Mouse (Mus musculus) forebrain, embryonic 14.5 days (tissue): ENCODE measurements around the gene Gpx6. TPM values are rescaled to one million over a fixed set of nuclear protein-coding genes. Genes with fewer than 3 reads are reported as not detected.

Experiments
- ATAC-seq: fragments of 200-750 bp; cut with Nextera tagmentation; 2 replicates; pipeline ENCODE4 v1.8.0; 2017; ENCODE audit warnings: mild to moderate bottlenecking, moderate library complexity
- DNase-seq: peaks from one replicate; pipeline ENCODE4 v3.0.0-alpha.2; 2015; ENCODE audit warnings: low spot score
- H3K27ac ChIP-seq: fragments of 300-500 bp; sonication (generic); 2 replicates; pipeline ENCODE4 v1.5.1; 2014; ENCODE audit warnings: low read depth, mild to moderate bottlenecking, control low read depth, low read length, moderate library complexity
- H3K27me3 ChIP-seq: fragments of 300-500 bp; sonication (generic); replicated peaks from 2 replicates; pipeline ENCODE4 v1.6.1; 2014; ENCODE audit warnings: low read length, control low read depth, mixed read lengths; ENCODE audit not compliant: control insufficient read depth, insufficient read depth
- H3K36me3 ChIP-seq: fragments of 300-500 bp; sonication (generic); 2 replicates; pipeline ENCODE4 v1.6.1; 2014; ENCODE audit warnings: low read length, control low read depth; ENCODE audit not compliant: control insufficient read depth, insufficient read depth
- H3K4me1 ChIP-seq: fragments of 300-500 bp; sonication (generic); 2 replicates; pipeline ENCODE4 v1.6.1; 2014; ENCODE audit warnings: antibody characterized with exemption, low read length, control low read depth; ENCODE audit not compliant: control insufficient read depth, insufficient read depth
- H3K4me2 ChIP-seq: fragments of 300-500 bp; sonication (generic); 2 replicates; pipeline ENCODE4 v1.6.1; 2014; ENCODE audit warnings: mild to moderate bottlenecking, control low read depth, low read length
- H3K4me3 ChIP-seq: fragments of 300-500 bp; sonication (generic); 2 replicates; pipeline ENCODE4 v1.5.1; 2014; ENCODE audit warnings: low read depth, low read length, control low read depth
- H3K9ac ChIP-seq: fragments of 300-500 bp; sonication (generic); 2 replicates; pipeline ENCODE4 v1.6.1; 2014; ENCODE audit warnings: mild to moderate bottlenecking, low read length, control low read depth, moderate library complexity
- H3K9me3 ChIP-seq: fragments of 300-500 bp; sonication (generic); replicated peaks from 2 replicates; pipeline ENCODE4 v1.6.1; 2016; ENCODE audit warnings: low read length, control low read depth, mixed read lengths; ENCODE audit not compliant: control insufficient read depth
- WGBS: fragments of 180-500 bp; shearing (Covaris S2); extraction: QIAGEN DNeasy Blood & Tissue Kit; methylation state at CpG from one replicate; pipeline ENCODE4 v1.1.7; 2014; 5-methylcytosine and 5-hydroxymethylcytosine counted together
- polyA plus RNA-seq: library from polyadenylated mRNA; unstranded; fragments of >200 nt; fragmentation: Nextera tagmentation; extraction: Ambion mirVana; gene quantifications from 2 replicates; pipeline ENCODE4 v1.2.1, GENCODE M21; 2014

Gpx6 gene
- polyA plus RNA-seq: not detected in 2 replicates

- DNase-seq: no peak
- Histone ChIP-seq H3K4me2 (no peak within 1 kb of the TSS), H3K4me3 (no peak within 1 kb of the TSS), H3K4me1 (no peaks in the 10 kb centered on the region), H3K9me3 (no peaks in the 10 kb centered on the region), H3K27ac (no peak within 1 kb of the TSS), H3K36me3 (no peaks in the 10 kb centered on the region), H3K27me3 (no peaks in the 10 kb centered on the region), H3K9ac (no peak within 1 kb of the TSS)
- 15% methylated on average over 3 of the region's 3 CpGs for WGBS
- 0 out of 2 replicates have a peak, but pooled peaks have one; percentile 15 for ATAC-seq
Observed at GRCm38 (mm10) chr13:21311926-21312325, at the start of gene Gpx6. TSS of gene Gpx6 (plus strand) at chr13:21312125.

DNA sequence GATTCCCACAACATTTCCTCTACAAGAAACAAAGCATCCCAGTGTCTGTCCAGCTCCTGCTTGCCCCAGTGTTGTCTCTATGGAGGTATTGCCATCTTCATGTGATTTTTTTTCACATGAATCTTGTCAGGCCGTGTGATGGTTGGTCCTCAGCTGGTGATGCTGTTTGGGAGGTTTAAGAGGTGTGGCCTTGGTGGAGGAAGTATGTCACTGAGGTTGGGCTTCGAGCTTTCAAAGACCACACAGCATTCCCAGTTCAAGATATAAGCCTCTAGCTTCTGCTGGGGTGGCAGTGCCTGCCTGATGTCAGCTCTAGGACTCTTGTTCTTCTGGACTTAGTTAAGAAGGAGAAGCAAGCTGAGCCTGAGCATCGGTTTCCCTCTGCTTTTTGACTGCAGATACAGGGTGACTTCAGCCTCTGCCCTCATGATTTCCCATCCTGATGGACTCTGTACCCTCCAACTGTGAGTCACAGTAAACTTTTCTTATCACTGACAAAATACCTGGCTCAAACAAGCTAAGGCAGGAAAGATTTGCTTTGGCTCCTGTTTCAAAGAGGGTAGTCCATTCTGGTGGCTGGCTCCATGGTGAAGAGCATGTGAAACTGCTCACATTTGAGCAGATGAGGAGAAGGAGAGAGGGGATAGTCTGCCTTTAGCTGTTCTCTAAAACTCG lies 49.0 kb upstream of the Gpx6 start:
- H3K9me3 ChIP-seq: no peaks in the 10 kb centered on the region
- no peak overlapping the region for H3K4me2 ChIP-seq
- no peak overlapping the region for H3K9ac ChIP-seq
- H3K27ac ChIP-seq: no peak overlapping the region
- 82% methylated on average over 4 of the region's 4 CpGs for WGBS
- no peak for ATAC-seq
- H3K4me1 ChIP-seq: peaks cover 2% of the 10 kb centered on the region; the same call in 1 of the 2 replicates
- no peaks in the 10 kb centered on the region for H3K27me3 ChIP-seq
- no peaks in the 10 kb centered on the region for H3K36me3 ChIP-seq
- H3K4me3 ChIP-seq: no peak overlapping the region
- no peak for DNase-seq

GRCm38 (mm10) chr13:21263910-21264309 lies 48.0 kb upstream of the Gpx6 start:
- H3K4me2 ChIP-seq: peak overlapping the region; percentile 42
- H3K9ac ChIP-seq: peak overlapping the region; percentile 29; the same call in 1 of the 2 replicates
- DNase-seq (peak; percentile 22), ATAC-seq (no peak)
- peak overlapping the region; percentile 28 for H3K4me3 ChIP-seq
- H3K27me3 ChIP-seq: no peaks in the 10 kb centered on the region
- no peaks in the 10 kb centered on the region for H3K9me3 ChIP-seq
- peaks cover 2% of the 10 kb centered on the region; the same call in 1 of the 2 replicates for H3K4me1 ChIP-seq
- H3K27ac ChIP-seq: no peak overlapping the region
- no peaks in the 10 kb centered on the region for H3K36me3 ChIP-seq
- WGBS: 2% methylated on average over 11 of the region's 11 CpGs

- Histone ChIP-seq H3K4me2 (peak overlapping the region; percentile 42), H3K36me3 (no peaks in the 10 kb centered on the region), H3K9ac (peak overlapping the region; percentile 29; the same call in 1 of the 2 replicates), H3K27me3 (no peaks in the 10 kb centered on the region), H3K4me1 (peaks cover 2% of the 10 kb centered on the region; the same call in 1 of the 2 replicates), H3K27ac (no peak overlapping the region), H3K9me3 (no peaks in the 10 kb centered on the region), H3K4me3 (peak overlapping the region; percentile 28)
- DNase-seq (peak; percentile 74), ATAC-seq (no peak)
- WGBS: under 1% methylated on average over 11 of the region's 11 CpGs
Observed at GRCm38 (mm10) chr13:21264366-21264765, 47.6 kb upstream of the Gpx6 start.

DNA sequence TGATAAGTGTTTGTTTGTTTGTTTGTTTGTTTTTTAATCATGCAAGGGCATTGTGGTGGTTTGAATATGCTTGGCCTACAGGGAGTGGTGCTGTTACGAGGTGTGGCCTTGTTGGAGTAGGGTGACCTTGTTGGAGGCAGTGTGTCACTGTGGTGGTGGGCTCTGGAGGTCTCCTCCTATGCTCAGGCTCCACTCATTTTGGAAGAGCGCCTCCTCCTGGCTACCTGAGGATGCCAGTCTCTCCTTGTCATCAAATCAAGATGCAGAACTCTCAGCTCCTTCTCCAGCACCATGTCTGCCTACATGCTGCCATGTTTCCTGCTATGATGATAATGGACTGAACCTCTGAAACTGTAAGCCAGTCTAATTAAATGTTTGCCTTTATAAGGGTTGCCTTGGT lies 46.2 kb upstream of the Gpx6 start:
- H3K9ac ChIP-seq: no peak overlapping the region
- H3K4me2 ChIP-seq: no peak overlapping the region
- 58% methylated on average over 2 of the region's 2 CpGs for WGBS
- no peak overlapping the region for H3K27ac ChIP-seq
- H3K9me3 ChIP-seq: no peaks in the 10 kb centered on the region
- no peak overlapping the region for H3K4me3 ChIP-seq
- H3K27me3 ChIP-seq: no peaks in the 10 kb centered on the region
- no peaks in the 10 kb centered on the region for H3K4me1 ChIP-seq
- DNase-seq (no peak), ATAC-seq (no peak)
- H3K36me3 ChIP-seq: no peaks in the 10 kb centered on the region

DNA sequence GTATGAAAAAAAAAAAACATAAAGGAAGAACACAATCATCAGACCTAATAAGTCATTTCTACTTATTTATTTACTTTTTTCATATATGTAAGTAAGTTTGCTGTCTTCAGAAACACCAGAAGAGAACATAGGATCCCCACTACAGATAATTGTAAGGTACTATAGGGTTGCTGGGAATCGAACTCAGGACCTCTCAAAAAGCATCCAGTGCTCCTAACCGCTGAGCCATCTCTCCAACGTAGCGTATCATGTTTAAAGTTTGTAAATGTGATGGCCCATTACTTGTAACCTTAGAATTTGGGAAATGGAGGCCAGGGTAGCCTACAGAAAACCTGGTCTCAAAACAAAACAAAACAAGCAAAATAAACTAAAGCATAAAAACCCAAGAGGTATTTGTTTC lies 44.4 kb upstream of the Gpx6 start:
- Histone ChIP-seq H3K9me3 (no peaks in the 10 kb centered on the region), H3K9ac (no peak overlapping the region), H3K4me2 (peak overlapping the region; percentile 16; the same call in 1 of the 2 replicates), H3K4me1 (no peaks in the 10 kb centered on the region), H3K27me3 (no peaks in the 10 kb centered on the region), H3K4me3 (no peak overlapping the region), H3K36me3 (no peaks in the 10 kb centered on the region), H3K27ac (no peak overlapping the region)
- ATAC-seq (no peak), DNase-seq (no peak)
- 8% methylated on average over 4 of the region's 4 CpGs for WGBS

DNA sequence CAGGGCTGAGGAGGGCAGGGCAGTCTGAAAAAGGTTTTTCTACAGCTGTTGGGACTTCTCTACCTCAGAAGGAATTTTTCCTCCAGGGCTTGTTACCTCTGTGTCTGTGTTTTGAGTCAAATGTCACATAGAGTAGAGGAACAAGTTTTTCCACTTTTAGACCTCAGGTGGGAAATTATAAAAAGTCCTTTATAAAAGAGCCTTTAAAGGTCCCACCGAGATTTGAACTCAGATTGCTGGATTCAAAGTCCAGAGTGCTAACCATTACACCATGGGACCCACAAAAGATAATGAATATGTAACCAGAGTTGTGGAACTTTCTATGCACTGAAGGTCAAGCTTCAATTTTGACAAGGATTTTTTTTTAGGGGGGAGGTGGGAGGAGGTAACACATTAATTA lies 43.7 kb upstream of the Gpx6 start:
- no peak for ATAC-seq
- WGBS: 2% methylated on average over 1 of the region's 1 CpGs
- H3K36me3 ChIP-seq: no peaks in the 10 kb centered on the region
- H3K9me3 ChIP-seq: no peaks in the 10 kb centered on the region
- DNase-seq: no peak
- no peak overlapping the region for H3K4me3 ChIP-seq
- H3K4me2 ChIP-seq: peak overlapping the region; percentile 16; the same call in 1 of the 2 replicates
- H3K9ac ChIP-seq: no peak overlapping the region
- H3K27me3 ChIP-seq: no peaks in the 10 kb centered on the region
- no peak overlapping the region for H3K27ac ChIP-seq
- no peaks in the 10 kb centered on the region for H3K4me1 ChIP-seq

DNA sequence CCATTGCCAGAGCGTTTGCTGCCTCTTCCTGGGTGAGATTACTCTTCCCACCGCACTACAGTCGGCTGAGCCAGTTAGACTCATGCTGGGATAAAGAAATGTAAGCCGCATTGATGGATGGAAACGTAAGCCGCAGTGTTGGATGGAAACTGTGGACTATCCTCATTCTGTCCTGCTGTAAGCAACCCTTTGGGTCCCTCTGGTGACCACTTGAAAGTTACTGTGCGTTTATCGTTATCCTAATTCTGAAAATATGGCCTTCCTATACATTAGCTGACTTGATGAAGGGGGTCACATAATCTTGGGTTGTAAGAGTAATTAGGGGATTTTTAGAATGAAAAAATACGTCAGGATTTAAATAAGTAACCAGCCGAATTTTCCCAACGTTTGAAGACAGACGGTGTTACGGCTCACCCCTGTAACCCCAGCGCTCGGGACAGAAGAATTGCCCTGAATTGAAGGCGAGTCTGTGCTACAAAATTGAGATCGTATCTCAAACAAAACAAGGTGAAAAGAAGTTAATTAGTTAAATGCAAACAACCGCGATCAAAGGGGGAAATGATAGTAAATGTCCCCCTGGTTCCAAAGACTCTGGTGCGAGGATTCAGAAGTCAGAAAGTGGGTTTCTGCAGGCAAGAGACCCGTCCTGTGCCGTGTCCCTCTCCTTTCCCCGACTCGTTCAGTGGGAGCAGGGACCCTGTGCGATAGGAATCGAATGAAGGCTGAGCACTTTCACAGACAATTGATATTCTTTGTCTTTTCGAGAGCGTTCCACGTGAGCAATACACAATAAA lies 36.7 kb upstream of the Gpx6 start:
- peaks cover 2% of the 10 kb centered on the region; the same call in 1 of the 2 replicates for H3K4me1 ChIP-seq
- no peak overlapping the region for H3K27ac ChIP-seq
- peak overlapping the region; percentile 48 for H3K4me3 ChIP-seq
- DNase-seq: peak; percentile 80
- no peaks in the 10 kb centered on the region for H3K36me3 ChIP-seq
- H3K4me2 ChIP-seq: peak overlapping the region; percentile 55
- no peaks in the 10 kb centered on the region for H3K27me3 ChIP-seq
- H3K9me3 ChIP-seq: no peaks in the 10 kb centered on the region
- peak overlapping the region; percentile 52 for H3K9ac ChIP-seq
- WGBS: under 1% methylated on average over 29 of the region's 29 CpGs
- peak; percentile 72 for ATAC-seq
